Mouse (Mus musculus) liver, embryonic 14.5 days (tissue): ENCODE results near the gene 2310011J03Rik. TPM values are rescaled to one million over a fixed set of nuclear protein-coding genes. Genes with fewer than 3 reads are reported as not detected.
A peak's percentile ranks its signal among the peaks of the same experiment; 100 is the strongest.

ENCODE experiments used
- ATAC-seq: fragments of 200-750 bp; cut with Nextera tagmentation; 2 replicates; pipeline ENCODE4 v1.8.0; 2017; ENCODE audit warnings: moderate number of reproducible peaks, mild to moderate bottlenecking, moderate library complexity; ENCODE audit not compliant: insufficient read depth
- DNase-seq, 3 experiments: peaks; one replicate each; pipeline ENCODE4 v3.0.0-alpha.2; 2012 to 2013; ENCODE audit warnings: low read depth in 3 of 3, low spot score in 3 of 3
- H3K27ac ChIP-seq: fragments of 300-500 bp; sonication (generic); 2 replicates; pipeline ENCODE4 v1.5.1; 2014; ENCODE audit warnings: moderate library complexity, mild to moderate bottlenecking, control low read depth, inconsistent platforms
- H3K27me3 ChIP-seq: fragments of 300-500 bp; sonication (generic); 2 replicates; pipeline ENCODE4 v1.6.1; 2014; ENCODE audit warnings: mild to moderate bottlenecking, low read length, moderate library complexity; ENCODE audit not compliant: control insufficient read depth, insufficient read depth
- H3K36me3 ChIP-seq: fragments of 300-500 bp; sonication (generic); replicated peaks from 2 replicates; pipeline ENCODE4 v1.6.1; 2014; ENCODE audit warnings: low read depth; ENCODE audit not compliant: control insufficient read depth, insufficient read depth
- H3K4me1 ChIP-seq, 2 experiments: fragments of 200-500 bp in 1 of 2; fragments of 300-500 bp in 1 of 2; sonication (generic) in 1 of 2; replicated peaks; 2 replicates each; pipeline ENCODE4 v1.6.1; 2012 to 2014; ENCODE audit warnings: antibody characterized with exemption in 1 of 2, inconsistent platforms in 1 of 2, low read length in 1 of 2; ENCODE audit not compliant: control insufficient read depth in 2 of 2, insufficient read depth in 2 of 2
- H3K4me2 ChIP-seq: fragments of 300-500 bp; sonication (generic); 2 replicates; pipeline ENCODE4 v1.6.1; 2014; ENCODE audit warnings: low read depth, mild to moderate bottlenecking, control low read depth, moderate library complexity
- H3K4me3 ChIP-seq, 2 experiments: fragments of 200-500 bp in 1 of 2; fragments of 300-500 bp in 1 of 2; sonication (generic) in 1 of 2; 2 replicates each; pipeline ENCODE4 v1.5.1; 2012 to 2014; ENCODE audit warnings: low read depth in 2 of 2, low read length in 2 of 2, mild to moderate bottlenecking in 2 of 2, control low read depth in 1 of 2, inconsistent platforms in 1 of 2, moderate library complexity in 1 of 2; ENCODE audit not compliant: insufficient read depth in 1 of 2
- H3K9ac ChIP-seq: fragments of 300-500 bp; sonication (generic); replicated peaks from 2 replicates; pipeline ENCODE4 v1.6.1; 2014; ENCODE audit warnings: mild to moderate bottlenecking, control low read depth, moderate library complexity
- H3K9me3 ChIP-seq: fragments of 300-500 bp; sonication (generic); 2 replicates; pipeline ENCODE4 v1.6.1; 2016; ENCODE audit warnings: low read length, mixed read lengths; ENCODE audit not compliant: control insufficient read depth
- CTCF ChIP-seq: IDR thresholded peaks from 2 replicates; pipeline ENCODE4 v1.5.1; 2016; ENCODE audit warnings: antibody characterized with exemption, low read depth, control low read depth
- EP300 ChIP-seq: IDR thresholded peaks from 2 replicates; pipeline ENCODE4 v1.6.1; 2016; ENCODE audit warnings: antibody characterized with exemption, low read depth
- WGBS: fragments of 180-500 bp; shearing (Covaris S2); extraction: QIAGEN DNeasy Blood & Tissue Kit; methylation state at CpG from one replicate; pipeline ENCODE4 v1.1.7; 2014; ENCODE audit not compliant: insufficient replicate concordance; 5-methylcytosine and 5-hydroxymethylcytosine counted together
- polyA plus RNA-seq, 2 experiments: library from polyadenylated mRNA; depleted of rRNA in 1 of 2; stranded (reverse) in 1 of 2; unstranded in 1 of 2; fragments of >200 nt; fragmentation: Nextera tagmentation in 1 of 2; extraction: Ambion mirVana in 1 of 2; gene quantifications; 2 replicates each; pipeline versions ENCODE4 v1.2.1 to v1.2.3; 2012 to 2014

2310011J03Rik gene
- polyA plus RNA-seq, 2 experiments, result 24.3 to 29.5 TPM

- ATAC-seq, result no peak
- no peak for TF ChIP-seq CTCF
- TF ChIP-seq EP300, result no peak
- DNase-seq, result no peak
- H3K27ac ChIP-seq, result no peak overlapping the region
- no peak overlapping the region for H3K4me2 ChIP-seq
- H3K9me3 ChIP-seq, result no peaks in the 10 kb centered on the region
- 78% methylated on average over 4 of the region's 5 CpGs for WGBS
- no peak overlapping the region for H3K4me3 ChIP-seq
- no peak overlapping the region for H3K9ac ChIP-seq
- peaks cover 78% of the 10 kb centered on the region for H3K36me3 ChIP-seq
- H3K4me1 ChIP-seq, result peaks cover 13 to 19% of the 10 kb centered on the region in 2 experiments
- no peaks in the 10 kb centered on the region for H3K27me3 ChIP-seq
Observed at GRCm38 (mm10) chr10:80276238-80276637, 44.1 kb downstream of the 2310011J03Rik start.

- DNase-seq (no peak), ATAC-seq (no peak)
- H3K4me3 ChIP-seq, result no peak overlapping the region
- H3K4me2 ChIP-seq, result no peak overlapping the region
- no peaks in the 10 kb centered on the region for H3K9me3 ChIP-seq
- no peak overlapping the region; the same call in 1 of the 2 replicates for H3K9ac ChIP-seq
- H3K36me3 ChIP-seq, result peaks cover 62% of the 10 kb centered on the region
- 83% methylated on average over 3 of the region's 3 CpGs for WGBS
- no peak overlapping the region for H3K27ac ChIP-seq
- TF ChIP-seq EP300 (no peak), CTCF (no peak)
- H3K27me3 ChIP-seq, result no peaks in the 10 kb centered on the region
- H3K4me1 ChIP-seq, result peaks cover 37 to 40% of the 10 kb centered on the region in 2 experiments
Observed at GRCm38 (mm10) chr10:80273847-80274246, 46.5 kb downstream of the 2310011J03Rik start.

- Histone ChIP-seq H3K27ac (peak overlapping the region; percentile 87), H3K4me3 (peak overlapping the region; percentile 31), H3K4me2 (peak overlapping the region; percentile 63), H3K9me3 (no peaks in the 10 kb centered on the region), H3K4me1 (peaks cover 52 to 53% of the 10 kb centered on the region in 2 experiments), H3K27me3 (no peaks in the 10 kb centered on the region), H3K9ac (peak overlapping the region; percentile 37), H3K36me3 (peaks cover 54% of the 10 kb centered on the region)
- ATAC-seq (peak; percentile 64), DNase-seq (peak in 1 of 3 experiments; percentile 60)
- TF ChIP-seq CTCF (no peak), EP300 (peak; percentile 37; the same call in 1 of the 2 replicates)
- WGBS, result 48% methylated on average over 8 of the region's 8 CpGs
Observed at GRCm38 (mm10) chr10:80271870-80272585, 48.3 kb downstream of the 2310011J03Rik start.

GRCm38 (mm10) chr10:80271186-80271843, 49.0 kb downstream of the 2310011J03Rik start:
- ATAC-seq (peak; percentile 2; the same call in 1 of the 2 replicates), DNase-seq (no peak)
- TF ChIP-seq CTCF (no peak), EP300 (no peak)
- H3K36me3 ChIP-seq, result peaks cover 48% of the 10 kb centered on the region
- H3K4me3 ChIP-seq, result peak overlapping the region; percentile 31 to 35
- H3K9me3 ChIP-seq, result no peaks in the 10 kb centered on the region
- peak overlapping the region; percentile 87 for H3K27ac ChIP-seq
- peak overlapping the region; percentile 37 for H3K9ac ChIP-seq
- WGBS, result 57% methylated on average over 5 of the region's 5 CpGs
- peak overlapping the region; percentile 63 for H3K4me2 ChIP-seq
- H3K27me3 ChIP-seq, result no peaks in the 10 kb centered on the region
- H3K4me1 ChIP-seq, result peaks cover 53 to 57% of the 10 kb centered on the region in 2 experiments

- H3K36me3 ChIP-seq, result peaks cover 43% of the 10 kb centered on the region
- peak overlapping the region; percentile 19 to 35; a peak in 3 of 4 replicates for H3K4me3 ChIP-seq
- no peaks in the 10 kb centered on the region for H3K9me3 ChIP-seq
- peak overlapping the region; percentile 87 for H3K27ac ChIP-seq
- 21% methylated on average over 6 of the region's 6 CpGs for WGBS
- DNase-seq (peak in 2 of 3 experiments; percentile 59 to 62), ATAC-seq (peak; percentile 77)
- H3K4me1 ChIP-seq, result peaks cover 55 to 58% of the 10 kb centered on the region in 2 experiments
- peak overlapping the region; percentile 37 for H3K9ac ChIP-seq
- TF ChIP-seq EP300, result no peak; the same call in 1 of the 2 replicates
- TF ChIP-seq CTCF, result no peak
- H3K4me2 ChIP-seq, result peak overlapping the region; percentile 63
- no peaks in the 10 kb centered on the region for H3K27me3 ChIP-seq
Observed at GRCm38 (mm10) chr10:80270734-80271181, 49.6 kb downstream of the 2310011J03Rik start.
